Mouse (Mus musculus): ENCODE measurements at regions not wholly inside any gene's neighbourhood (a gene's known extent, or its start where the extent isn't known, plus 50 kb on each side); places are given as distances from the start of the nearest gene placed in this dataset.

GRCm38 (mm10) chr9:115611713-115612112, 297.5 kb upstream of the Gadl1 start:
- WGBS: 80% methylated on average over 5 of the region's 5 CpGs
- H3K4me1 ChIP-seq (replicated peaks; ENCODE audit: control insufficient read depth, insufficient read depth): no peaks in the 10 kb centered on the region
- H3K36me3 ChIP-seq (ENCODE audit: control insufficient read depth, insufficient read depth, low read length): no peaks in the 10 kb centered on the region
- no peak for DNase-seq (ENCODE audit: low spot score)
- no peak for ATAC-seq (ENCODE audit: low FRiP score, low TSS enrichment)
- no peak overlapping the region for H3K4me2 ChIP-seq (replicated peaks; ENCODE audit: low read depth)
- H3K27me3 ChIP-seq (ENCODE audit: control insufficient read depth, insufficient read depth, low read length): no peaks in the 10 kb centered on the region
- no peak overlapping the region for H3K4me3 ChIP-seq (ENCODE audit: low read depth, low read length)
- TF ChIP-seq CTCF (IDR thresholded peaks at IDR 0.05; ENCODE audit: low read depth) (no peak), EP300 (optimal IDR thresholded peaks at IDR 0.05) (no peak)
- H3K27ac ChIP-seq (replicated peaks): no peak overlapping the region
- H3K9ac ChIP-seq (ENCODE audit: low read length): no peak overlapping the region
- no peaks in the 10 kb centered on the region for H3K9me3 ChIP-seq (ENCODE audit: control insufficient read depth, low read length)

- no peak for ATAC-seq (ENCODE audit: low FRiP score, low TSS enrichment)
- Histone ChIP-seq H3K36me3 (ENCODE audit: control insufficient read depth, insufficient read depth, low read length) (no peaks in the 10 kb centered on the region), H3K9ac (ENCODE audit: low read length) (no peak overlapping the region), H3K4me2 (replicated peaks; ENCODE audit: low read depth) (no peak overlapping the region), H3K4me1 (replicated peaks; ENCODE audit: control insufficient read depth, insufficient read depth) (no peaks in the 10 kb centered on the region), H3K27ac (replicated peaks) (no peak overlapping the region), H3K4me3 (ENCODE audit: low read depth, low read length) (no peak overlapping the region), H3K9me3 (ENCODE audit: control insufficient read depth, low read length) (no peaks in the 10 kb centered on the region), H3K27me3 (ENCODE audit: control insufficient read depth, insufficient read depth, low read length) (no peaks in the 10 kb centered on the region)
- no peak for DNase-seq (ENCODE audit: low spot score)
- 57% methylated on average over 6 of the region's 6 CpGs for WGBS
- TF ChIP-seq EP300 (optimal IDR thresholded peaks at IDR 0.05): no peak
- no peak for TF ChIP-seq CTCF (IDR thresholded peaks at IDR 0.05; ENCODE audit: low read depth)
These were observed 296.3 kb upstream of the Gadl1 start for GRCm38 (mm10) chr9:115612908-115613307.

GRCm38 (mm10) chr9:115614007-115614406, 295.2 kb upstream of the Gadl1 start:
- ATAC-seq (ENCODE audit: low FRiP score, low TSS enrichment) (no peak), DNase-seq (ENCODE audit: low spot score) (no peak)
- no peak for TF ChIP-seq CTCF (IDR thresholded peaks at IDR 0.05; ENCODE audit: low read depth)
- TF ChIP-seq EP300 (optimal IDR thresholded peaks at IDR 0.05): no peak
- H3K9ac ChIP-seq (ENCODE audit: low read length): no peak overlapping the region
- H3K4me3 ChIP-seq (ENCODE audit: low read depth, low read length): no peak overlapping the region
- 61% methylated on average over 2 of the region's 2 CpGs for WGBS
- no peaks in the 10 kb centered on the region for H3K4me1 ChIP-seq (replicated peaks; ENCODE audit: control insufficient read depth, insufficient read depth)
- no peak overlapping the region for H3K27ac ChIP-seq (replicated peaks)
- no peaks in the 10 kb centered on the region for H3K27me3 ChIP-seq (ENCODE audit: control insufficient read depth, insufficient read depth, low read length)
- H3K4me2 ChIP-seq (replicated peaks; ENCODE audit: low read depth): no peak overlapping the region
- no peaks in the 10 kb centered on the region for H3K9me3 ChIP-seq (ENCODE audit: control insufficient read depth, low read length)
- no peaks in the 10 kb centered on the region for H3K36me3 ChIP-seq (ENCODE audit: control insufficient read depth, insufficient read depth, low read length)

GRCm38 (mm10) chr9:115617909-115618308, 291.3 kb upstream of the Gadl1 start:
- H3K27ac ChIP-seq (replicated peaks): no peak overlapping the region
- no peak overlapping the region for H3K4me2 ChIP-seq (replicated peaks; ENCODE audit: low read depth)
- no peak for TF ChIP-seq CTCF (IDR thresholded peaks at IDR 0.05; ENCODE audit: low read depth)
- TF ChIP-seq EP300 (optimal IDR thresholded peaks at IDR 0.05): no peak
- no peaks in the 10 kb centered on the region for H3K9me3 ChIP-seq (ENCODE audit: control insufficient read depth, low read length)
- no peaks in the 10 kb centered on the region for H3K4me1 ChIP-seq (replicated peaks; ENCODE audit: control insufficient read depth, insufficient read depth)
- no peak overlapping the region for H3K4me3 ChIP-seq (ENCODE audit: low read depth, low read length)
- H3K36me3 ChIP-seq (ENCODE audit: control insufficient read depth, insufficient read depth, low read length): no peaks in the 10 kb centered on the region
- H3K27me3 ChIP-seq (ENCODE audit: control insufficient read depth, insufficient read depth, low read length): no peaks in the 10 kb centered on the region
- 65% methylated on average over 6 of the region's 6 CpGs for WGBS
- DNase-seq (ENCODE audit: low spot score): no peak
- H3K9ac ChIP-seq (ENCODE audit: low read length): no peak overlapping the region
- no peak for ATAC-seq (ENCODE audit: low FRiP score, low TSS enrichment)

GRCm38 (mm10) chr9:115623948-115624347, 285.3 kb upstream of the Gadl1 start:
- 36% methylated on average over 5 of the region's 5 CpGs for WGBS
- H3K4me1 ChIP-seq (replicated peaks; ENCODE audit: control insufficient read depth, insufficient read depth): no peaks in the 10 kb centered on the region
- TF ChIP-seq EP300 (optimal IDR thresholded peaks at IDR 0.05) (no peak), CTCF (IDR thresholded peaks at IDR 0.05; ENCODE audit: low read depth) (peak; percentile 23; the same call in 1 of the 2 replicates)
- no peaks in the 10 kb centered on the region for H3K36me3 ChIP-seq (ENCODE audit: control insufficient read depth, insufficient read depth, low read length)
- no peak overlapping the region for H3K27ac ChIP-seq (replicated peaks)
- no peak overlapping the region for H3K9ac ChIP-seq (ENCODE audit: low read length)
- H3K4me2 ChIP-seq (replicated peaks; ENCODE audit: low read depth): no peak overlapping the region
- DNase-seq (ENCODE audit: low spot score) (no peak), ATAC-seq (ENCODE audit: low FRiP score, low TSS enrichment) (0 out of 2 replicates have a peak, but pooled peaks have one; percentile 38)
- H3K27me3 ChIP-seq (ENCODE audit: control insufficient read depth, insufficient read depth, low read length): no peaks in the 10 kb centered on the region
- no peaks in the 10 kb centered on the region for H3K9me3 ChIP-seq (ENCODE audit: control insufficient read depth, low read length)
- H3K4me3 ChIP-seq (ENCODE audit: low read depth, low read length): no peak overlapping the region

DNA sequence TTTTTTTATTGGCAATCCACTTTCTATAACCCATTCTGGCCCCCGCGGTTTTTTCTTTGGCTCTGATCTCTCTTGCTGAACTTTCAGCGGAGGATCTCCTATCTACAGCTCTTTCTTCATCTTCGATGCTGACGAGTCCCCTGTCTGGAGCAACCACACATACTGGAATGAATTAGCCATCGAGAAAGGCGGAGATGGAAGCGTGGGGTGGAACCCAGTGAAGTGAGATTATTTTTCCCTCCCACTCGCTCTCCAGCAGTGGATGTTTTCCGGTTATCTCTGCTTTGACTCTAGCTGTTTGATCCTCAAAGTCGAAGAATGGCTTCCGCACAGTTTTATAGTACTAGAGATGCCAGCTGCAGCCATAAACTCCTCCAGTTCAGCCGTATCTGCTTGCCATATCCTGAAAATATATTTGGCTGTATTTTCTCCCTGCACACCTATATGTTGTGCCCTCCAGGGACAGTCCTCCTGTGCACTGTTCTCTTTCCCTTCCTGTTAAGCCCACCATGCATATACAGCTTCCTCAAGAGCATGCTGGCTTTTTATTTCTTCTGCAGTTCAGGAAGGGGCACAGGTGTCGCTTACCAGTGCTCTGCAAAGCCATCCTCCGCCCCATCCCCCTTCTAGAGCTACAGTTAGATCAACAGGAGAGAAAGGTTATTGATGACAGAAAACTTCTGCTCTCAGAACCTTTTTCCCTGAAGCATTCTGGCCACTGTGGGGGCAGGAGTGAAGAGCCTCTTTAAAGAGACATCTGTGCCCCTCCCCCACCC, 284.3 kb upstream of the Gadl1 start:
- no peak for TF ChIP-seq EP300 (optimal IDR thresholded peaks at IDR 0.05)
- no peak for TF ChIP-seq CTCF (IDR thresholded peaks at IDR 0.05; ENCODE audit: low read depth)
- no peak overlapping the region for H3K9ac ChIP-seq (ENCODE audit: low read length)
- 78% methylated on average over 15 of the region's 15 CpGs for WGBS
- no peaks in the 10 kb centered on the region for H3K9me3 ChIP-seq (ENCODE audit: control insufficient read depth, low read length)
- H3K4me3 ChIP-seq (ENCODE audit: low read depth, low read length): no peak overlapping the region
- no peaks in the 10 kb centered on the region for H3K36me3 ChIP-seq (ENCODE audit: control insufficient read depth, insufficient read depth, low read length)
- ATAC-seq (ENCODE audit: low FRiP score, low TSS enrichment) (no peak), DNase-seq (ENCODE audit: low spot score) (no peak)
- no peak overlapping the region for H3K4me2 ChIP-seq (replicated peaks; ENCODE audit: low read depth)
- no peak overlapping the region for H3K27ac ChIP-seq (replicated peaks)
- no peaks in the 10 kb centered on the region for H3K27me3 ChIP-seq (ENCODE audit: control insufficient read depth, insufficient read depth, low read length)
- H3K4me1 ChIP-seq (replicated peaks; ENCODE audit: control insufficient read depth, insufficient read depth): no peaks in the 10 kb centered on the region

All from stomach, postnatal 0 days (tissue).